In the genomic region with DNA sequence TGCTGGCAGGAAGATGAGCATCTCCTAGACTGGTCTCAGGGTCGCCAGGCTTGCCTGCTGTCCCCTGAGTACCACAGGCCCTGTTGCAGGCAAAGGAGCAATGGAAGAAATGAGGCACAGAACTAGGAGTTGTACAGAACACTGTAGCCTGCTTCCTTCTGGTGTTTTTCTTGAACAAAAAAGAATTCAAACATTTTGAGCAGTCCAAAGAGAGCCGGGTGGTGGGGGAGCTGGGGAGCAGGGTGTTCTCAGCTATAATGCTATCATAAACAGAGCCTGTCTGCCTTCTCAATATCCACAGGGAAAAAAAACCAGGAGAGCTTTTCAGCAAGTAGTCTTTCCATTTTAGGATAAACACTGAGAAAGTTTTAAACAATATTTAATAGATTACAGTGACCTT, we compare ENCODE assay signal across 31 mouse cellular contexts. TPM values are rescaled to one million over a fixed set of nuclear protein-coding genes. Genes with fewer than 3 reads are reported as not detected.
DNase-seq lines count a peak whose midpoint lies in the region; ATAC-seq and TF ChIP-seq lines count a peak whose summit lies in the region.
"Had no signal": no experiment of that assay in that cellular context is flagged by ENCODE, and none has a peak within 500 bp of the region (broad histone marks: within the 10 kb centered on the region; RNA-seq: fewer than 3 reads in every experiment).

No protein-coding gene starts in this region.

- H3K9ac ChIP-seq in intestine, embryonic 14.5 days (ENCODE audit: low read length) = no peak overlapping the region
- no peak overlapping the region for H3K9ac ChIP-seq in intestine, embryonic 15.5 days
- H3K9ac ChIP-seq in stomach, embryonic 14.5 days (replicated peaks; ENCODE audit: low read depth, low read length) = no peak overlapping the region
- H3K9ac ChIP-seq: embryonic facial prominence, embryonic 15.5 days; forebrain, embryonic 12.5 days; forebrain, postnatal 0 days; hindbrain, embryonic 13.5 days; limb, embryonic 12.5 days; liver, embryonic 15.5 days; lung, embryonic 15.5 days; midbrain, embryonic 12.5 days; neural tube, embryonic 13.5 days had no signal

- H3K36me3 ChIP-seq in intestine, embryonic 14.5 days (ENCODE audit: control insufficient read depth, insufficient read depth, low read length) = no peaks in the 10 kb centered on the region
- H3K36me3 ChIP-seq in intestine, embryonic 15.5 days = no peaks in the 10 kb centered on the region
- no peaks in the 10 kb centered on the region for H3K36me3 ChIP-seq in testis, adult 2 months (ENCODE audit: control insufficient read depth, insufficient read depth, low read length)
- no peaks in the 10 kb centered on the region for H3K36me3 ChIP-seq in stomach, embryonic 14.5 days (ENCODE audit: control insufficient read depth, insufficient read depth, low read length)
- H3K36me3 ChIP-seq: embryonic facial prominence, embryonic 10.5 days; embryonic facial prominence, embryonic 15.5 days; forebrain, embryonic 12.5 days; hindbrain, embryonic 13.5 days; limb, embryonic 12.5 days; liver, embryonic 15.5 days; lung, embryonic 15.5 days; midbrain, embryonic 12.5 days; neural tube, embryonic 13.5 days had no signal

- no peak overlapping the region for H3K4me2 ChIP-seq in intestine, embryonic 14.5 days (ENCODE audit: low read length)
- H3K4me2 ChIP-seq in intestine, embryonic 15.5 days (replicated peaks) = no peak overlapping the region
- H3K4me2 ChIP-seq in stomach, embryonic 14.5 days (replicated peaks; ENCODE audit: low read depth, low read length) = no peak overlapping the region
- H3K4me2 ChIP-seq: embryonic facial prominence, embryonic 15.5 days; forebrain, embryonic 12.5 days; heart, embryonic 11.5 days; hindbrain, embryonic 13.5 days; limb, embryonic 12.5 days; liver, embryonic 15.5 days; lung, embryonic 15.5 days; midbrain, embryonic 12.5 days; neural tube, embryonic 13.5 days had no signal

- no peaks in the 10 kb centered on the region for H3K9me3 ChIP-seq in intestine, embryonic 14.5 days (ENCODE audit: control insufficient read depth, low read length)
- H3K9me3 ChIP-seq in intestine, embryonic 15.5 days = no peaks in the 10 kb centered on the region
- no peaks in the 10 kb centered on the region for H3K9me3 ChIP-seq in stomach, embryonic 14.5 days (ENCODE audit: control insufficient read depth, low read depth, low read length)
- H3K9me3 ChIP-seq: embryonic facial prominence, embryonic 10.5 days; embryonic facial prominence, embryonic 15.5 days; forebrain, embryonic 12.5 days; hindbrain, embryonic 13.5 days; limb, embryonic 12.5 days; liver, embryonic 15.5 days; lung, embryonic 15.5 days; midbrain, embryonic 12.5 days; neural tube, embryonic 13.5 days had no signal

- peaks cover 9% of the 10 kb centered on the region; the same call in 1 of the 2 replicates for H3K4me1 ChIP-seq in intestine, embryonic 14.5 days (replicated peaks; ENCODE audit: control insufficient read depth, insufficient read depth, low read length)
- H3K4me1 ChIP-seq in intestine, embryonic 15.5 days (replicated peaks) = peaks cover 18% of the 10 kb centered on the region
- peaks cover 9% of the 10 kb centered on the region for H3K4me1 ChIP-seq in testis, adult 2 months (ENCODE audit: control insufficient read depth, insufficient read depth, low read length)
- peaks cover 14% of the 10 kb centered on the region for H3K4me1 ChIP-seq in stomach, embryonic 14.5 days (ENCODE audit: control insufficient read depth, insufficient read depth, low read length)
- H3K4me1 ChIP-seq: forebrain, embryonic 12.5 days; hindbrain, embryonic 13.5 days; midbrain, embryonic 12.5 days; neural tube, embryonic 13.5 days had no signal

- no peak for TF ChIP-seq POLR2A in testis, adult 2 months (IDR thresholded peaks at IDR 0.05; ENCODE audit: control insufficient read depth, low read depth, low read length)

- TF ChIP-seq CTCF in testis, adult 2 months (IDR thresholded peaks at IDR 0.05; ENCODE audit: control insufficient read depth, insufficient read depth, insufficient replicate concordance, low read depth, low read length) = no peak

- ATAC-seq in intestine, embryonic 14.5 days (replicated peaks; ENCODE audit: low FRiP score, low TSS enrichment, low read depth) = no peak
- ATAC-seq in intestine, embryonic 15.5 days = no peak
- ATAC-seq in stomach, embryonic 14.5 days (ENCODE audit: insufficient number of reproducible peaks, insufficient read depth, low FRiP score, low read depth) = no peak
- ATAC-seq: forebrain, postnatal 0 days had no signal

- DNase-seq in intestine, embryonic 14.5 days (ENCODE audit: low spot score) = no peak
- DNase-seq in testis, postnatal 14 days (ENCODE audit: low spot score) = no peak
- no peak for DNase-seq in cerebellum, adult 8-10 months
- DNase-seq in spleen, postnatal 14 days (ENCODE audit: low spot score in 2 of 2) = no peak
- DNase-seq: B cell, adult 2 months; cerebellum, adult 11-12 months; cerebellum, postnatal 10 days; forebrain, postnatal 0 days; gastrocnemius, postnatal 14 days; heart, adult 11 months; heart, postnatal 4 days; kidney, adult 8-10 months; kidney, postnatal 10 days; layer of hippocampus, adult 9-11 months; retina, postnatal 1 day; right cerebral cortex, postnatal 14 days; thymus, postnatal 14 days had no signal

- H3K4me3 ChIP-seq in intestine, embryonic 14.5 days (ENCODE audit: low read depth, low read length) = no peak overlapping the region
- no peak overlapping the region for H3K4me3 ChIP-seq in intestine, embryonic 15.5 days (replicated peaks)
- no peak overlapping the region for H3K4me3 ChIP-seq in testis, adult 2 months (ENCODE audit: control insufficient read depth, low read depth, low read length)
- H3K4me3 ChIP-seq in stomach, embryonic 14.5 days (ENCODE audit: low read depth, low read length) = no peak overlapping the region
- H3K4me3 ChIP-seq: embryonic facial prominence, embryonic 10.5 days; embryonic facial prominence, embryonic 15.5 days; forebrain, embryonic 12.5 days; hindbrain, embryonic 13.5 days; limb, embryonic 12.5 days; liver, embryonic 15.5 days; lung, embryonic 15.5 days; midbrain, embryonic 12.5 days; myocyte; neural tube, embryonic 13.5 days had no signal

- WGBS in intestine, embryonic 14.5 days = 32% methylated on average over 2 of the region's 2 CpGs
- 27% methylated on average over 2 of the region's 2 CpGs for WGBS in intestine, embryonic 15.5 days
- 41% methylated on average over 2 of the region's 2 CpGs for WGBS in stomach, embryonic 14.5 days

- H3K27me3 ChIP-seq in intestine, embryonic 14.5 days (replicated peaks; ENCODE audit: control insufficient read depth, insufficient read depth, low read length) = no peaks in the 10 kb centered on the region
- H3K27me3 ChIP-seq in intestine, embryonic 15.5 days (replicated peaks) = no peaks in the 10 kb centered on the region
- H3K27me3 ChIP-seq in testis, adult 2 months (ENCODE audit: control insufficient read depth, insufficient read depth, low read length) = no peaks in the 10 kb centered on the region
- no peaks in the 10 kb centered on the region for H3K27me3 ChIP-seq in stomach, embryonic 14.5 days (ENCODE audit: control insufficient read depth, insufficient read depth, low read length)
- H3K27me3 ChIP-seq: embryonic facial prominence, embryonic 15.5 days; forebrain, embryonic 12.5 days; limb, embryonic 12.5 days; liver, embryonic 15.5 days; lung, embryonic 15.5 days; midbrain, embryonic 12.5 days; neural tube, embryonic 13.5 days had no signal

- H3K27ac ChIP-seq in intestine, embryonic 14.5 days (ENCODE audit: low read depth) = peak overlapping the region; percentile 9; the same call in 1 of the 2 replicates
- no peak overlapping the region for H3K27ac ChIP-seq in intestine, embryonic 15.5 days
- peak overlapping the region; percentile 3 for H3K27ac ChIP-seq in testis, adult 2 months (ENCODE audit: control insufficient read depth, insufficient read depth, low read depth, low read length)
- peak overlapping the region; percentile 83 for H3K27ac ChIP-seq in stomach, embryonic 14.5 days (ENCODE audit: low read length)
- H3K27ac ChIP-seq: embryonic facial prominence, embryonic 10.5 days; embryonic facial prominence, embryonic 15.5 days; forebrain, embryonic 12.5 days; hindbrain, embryonic 13.5 days; limb, embryonic 12.5 days; liver, embryonic 15.5 days; lung, embryonic 15.5 days; midbrain, embryonic 12.5 days; neural tube, embryonic 13.5 days had no signal

RNA-seq across cellular contexts. Expression of gene Eif2d, which starts 43.1 kb away (rescaled TPM):
- 62.8 and 66.0 TPM in 2 replicates for polyA plus RNA-seq in intestine, embryonic 14.5 days (2014; fragmentation: Nextera tagmentation; extraction: Ambion mirVana)
- 53.0 and 55.1 TPM in 2 replicates for polyA plus RNA-seq in intestine, embryonic 15.5 days (2015; fragmentation: Nextera tagmentation; extraction: Ambion mirVana)
- polyA plus RNA-seq in testis, adult 2 months (2012; rRNA removed) = 18.1 and 18.4 TPM in 2 replicates
- polyA plus RNA-seq in stomach, embryonic 14.5 days (2014; fragmentation: Nextera tagmentation; extraction: Ambion mirVana) = 67.5 and 71.9 TPM in 2 replicates

RNA-seq across cellular contexts. Expression of gene Rassf5, which starts 49.0 kb away (rescaled TPM):
- polyA plus RNA-seq in intestine, embryonic 14.5 days (2014; fragmentation: Nextera tagmentation; extraction: Ambion mirVana) = 2.7 and 2.9 TPM in 2 replicates
- 2.8 and 3.1 TPM in 2 replicates for polyA plus RNA-seq in intestine, embryonic 15.5 days (2015; fragmentation: Nextera tagmentation; extraction: Ambion mirVana)
- 1.1 and 1.5 TPM in 2 replicates for polyA plus RNA-seq in testis, adult 2 months (2012; rRNA removed)
- 3.6 and 3.8 TPM in 2 replicates for polyA plus RNA-seq in stomach, embryonic 14.5 days (2014; fragmentation: Nextera tagmentation; extraction: Ambion mirVana)

RNA-seq across cellular contexts. Expression of gene Dyrk3, which starts 58.0 kb away (rescaled TPM):
- 5.6 and 5.7 TPM in 2 replicates for polyA plus RNA-seq in intestine, embryonic 14.5 days (2014; fragmentation: Nextera tagmentation; extraction: Ambion mirVana)
- polyA plus RNA-seq in intestine, embryonic 15.5 days (2015; fragmentation: Nextera tagmentation; extraction: Ambion mirVana) = 3.5 and 4.1 TPM in 2 replicates
- polyA plus RNA-seq in testis, adult 2 months (2012; rRNA removed) = 102 and 113 TPM in 2 replicates
- polyA plus RNA-seq in stomach, embryonic 14.5 days (2014; fragmentation: Nextera tagmentation; extraction: Ambion mirVana) = 3.5 and 4.6 TPM in 2 replicates

Comparison
In these comparisons a context has a peak if more than half of its experiments do, and no peak if none do; other contexts are left out.
1. RNA of gene Dyrk3, which starts 58.0 kb away (polyA plus RNA-seq): 102 to 113 TPM in testis, adult 2 months; 5.6 to 5.7 TPM in intestine, embryonic 14.5 days, 3.5 to 4.6 TPM in stomach, embryonic 14.5 days and 3.5 to 4.1 TPM in intestine, embryonic 15.5 days; every median in the first group is over 10 times any median in the second.